Mouse (Mus musculus): ENCODE measurements around the gene Mrs2.
A peak's percentile ranks its signal among the peaks of the same experiment; 100 is the strongest.
"Not testable (repeated sequence)": the region's sequence is repeated elsewhere in the genome, so short reads cannot be mapped to it uniquely, and the experiment has no call there.

Mrs2 gene

GRCm38 (mm10) chr13:24977820-24978342, 42.3 kb downstream of the Mrs2 start:
- no peak for DNase-seq (ENCODE audit: low read depth)

- no peak for DNase-seq (ENCODE audit: low read depth)
These were observed 43.8 kb downstream of the Mrs2 start for GRCm38 (mm10) chr13:24976384-24976783.

DNA sequence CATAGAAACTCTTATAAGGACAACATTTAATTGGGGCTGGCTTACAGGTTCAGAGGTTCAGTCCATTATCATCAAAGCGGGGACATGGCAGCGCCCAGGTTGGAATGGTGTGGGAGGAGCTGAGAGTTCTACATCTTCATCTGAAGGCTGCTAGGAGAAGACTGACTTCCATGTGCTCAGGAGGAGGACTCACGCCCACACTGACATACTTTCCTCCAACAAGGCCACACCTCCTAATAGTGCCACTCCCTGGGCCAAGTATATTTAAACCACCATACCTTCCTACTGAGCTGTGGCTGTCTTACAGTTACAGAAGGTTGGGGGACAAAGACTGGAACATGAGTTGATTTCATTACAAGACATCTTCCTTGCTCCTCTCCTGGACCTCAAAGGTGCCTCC, 48.4 kb downstream of the Mrs2 start:
- DNase-seq (ENCODE audit: low read depth): not testable (repeated sequence)

- DNase-seq (ENCODE audit: low read depth): no peak
These were observed 54.4 kb downstream of the Mrs2 start for GRCm38 (mm10) chr13:24965846-24966201.

GRCm38 (mm10) chr13:24965130-24965845, 54.9 kb downstream of the Mrs2 start:
- DNase-seq (ENCODE audit: low read depth): peak; percentile 13

- DNase-seq (ENCODE audit: low read depth): no peak
These were observed 58.1 kb downstream of the Mrs2 start for GRCm38 (mm10) chr13:24962119-24962518.

DNA sequence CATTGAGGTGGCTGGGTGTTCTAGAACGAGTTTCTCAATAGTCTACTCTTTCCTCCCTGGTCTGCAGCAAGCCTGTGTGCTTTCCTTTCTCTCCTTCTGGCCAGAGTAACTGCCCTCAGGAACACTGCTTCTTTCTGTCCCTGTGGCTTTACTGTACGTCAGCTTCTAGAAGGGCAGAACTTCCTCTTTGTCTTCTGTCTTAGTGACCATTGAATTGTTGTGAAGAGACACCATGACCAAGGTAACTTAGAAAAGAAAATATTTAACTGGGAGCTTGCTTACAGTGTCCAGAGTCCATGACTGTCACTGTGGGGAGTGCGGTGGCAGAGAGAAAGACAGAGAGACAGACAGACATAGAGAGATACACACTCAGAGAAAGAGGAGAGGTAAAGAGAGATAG, 60.1 kb downstream of the Mrs2 start:
- DNase-seq (ENCODE audit: low read depth): no peak

- DNase-seq (ENCODE audit: low read depth): no peak
These were observed 61.5 kb downstream of the Mrs2 start for GRCm38 (mm10) chr13:24958671-24959070.

GRCm38 (mm10) chr13:24955500-24955899, 64.7 kb downstream of the Mrs2 start:
- DNase-seq (ENCODE audit: low read depth): no peak

DNA sequence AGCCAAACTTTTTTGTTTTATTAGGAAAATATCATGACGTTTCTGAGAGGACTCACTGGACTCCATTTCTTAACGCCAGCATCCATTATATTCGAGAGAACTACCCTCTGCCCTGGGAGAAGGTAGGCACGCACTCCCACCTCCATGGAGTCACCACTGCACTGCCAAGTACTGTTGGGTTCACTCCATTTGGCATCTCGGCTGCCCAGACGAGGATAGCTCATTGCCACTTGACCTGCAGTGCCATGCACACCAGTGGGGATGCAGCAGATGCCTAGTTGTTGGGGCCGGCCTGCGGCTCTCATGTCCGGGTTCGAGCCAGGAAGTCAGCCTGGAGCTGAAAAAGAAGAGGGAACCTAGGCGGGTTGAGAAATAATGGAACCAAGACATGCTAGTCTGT, 65.1 kb downstream of the Mrs2 start:
- no peak for DNase-seq (ENCODE audit: low read depth)

- no peak for DNase-seq (ENCODE audit: low read depth)
These were observed 67.5 kb downstream of the Mrs2 start for GRCm38 (mm10) chr13:24952659-24953058.

GRCm38 (mm10) chr13:24948870-24949269, 71.3 kb downstream of the Mrs2 start:
- no peak for DNase-seq (ENCODE audit: low read depth)

GRCm38 (mm10) chr13:24947158-24947557, 73.0 kb downstream of the Mrs2 start:
- no peak for DNase-seq (ENCODE audit: low read depth)

GRCm38 (mm10) chr13:24945567-24945966, 74.6 kb downstream of the Mrs2 start:
- DNase-seq (ENCODE audit: low read depth): no peak

- DNase-seq (ENCODE audit: low read depth): no peak
These were observed 76.9 kb downstream of the Mrs2 start for GRCm38 (mm10) chr13:24943303-24943702.

GRCm38 (mm10) chr13:24942512-24943282, 77.5 kb downstream of the Mrs2 start, which contains the start of gene Gpld1:
Gene Gpld1, plus strand, starts transcription at chr13:24943152.
- no peak for DNase-seq (ENCODE audit: low read depth)

DNA sequence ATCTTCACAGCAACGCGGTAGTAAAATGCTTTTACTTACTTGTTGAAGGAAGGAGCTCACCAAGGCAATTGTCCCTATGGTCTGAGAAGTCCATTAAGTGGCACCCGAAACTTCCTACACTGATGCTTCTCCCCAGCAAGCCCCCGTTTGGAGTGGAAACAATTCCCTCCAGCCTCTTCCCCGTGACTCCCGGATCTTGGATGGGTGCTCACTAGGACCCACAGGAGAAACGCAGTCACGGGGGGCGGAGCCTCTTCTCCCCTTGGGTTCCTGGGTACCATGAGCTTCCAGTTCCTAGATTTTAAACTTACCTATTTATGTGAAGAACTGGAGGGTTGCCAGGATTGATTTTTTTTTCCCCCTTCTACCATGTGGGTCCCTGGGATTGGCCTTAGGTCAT, 80.7 kb downstream of the Mrs2 start:
- no peak for DNase-seq (ENCODE audit: low read depth)

DNA sequence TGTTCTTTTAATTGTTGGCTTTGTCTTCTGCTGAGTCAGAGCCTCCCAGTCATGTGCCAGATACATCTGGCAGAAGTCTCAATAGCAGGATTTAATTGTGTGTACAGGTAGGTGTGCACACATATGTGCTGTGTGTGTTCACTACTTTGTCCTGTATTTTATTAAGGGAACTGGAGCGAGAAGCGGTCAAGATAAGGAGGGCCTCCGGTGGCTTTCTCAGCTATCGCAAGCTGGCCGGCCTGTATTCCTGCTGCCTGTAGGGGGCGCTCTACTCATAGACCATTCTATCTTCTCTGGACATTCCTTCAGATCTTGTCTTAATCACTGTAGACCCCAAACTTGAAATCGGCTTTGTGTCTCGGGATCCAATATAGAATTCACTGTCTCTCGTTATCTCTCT, 81.5 kb downstream of the Mrs2 start:
- peak; percentile 46 for DNase-seq (ENCODE audit: low read depth)

- DNase-seq (ENCODE audit: low read depth): no peak
These were observed 82.4 kb downstream of the Mrs2 start for GRCm38 (mm10) chr13:24937839-24938166.
